Mouse (Mus musculus) cerebellum, adult 8-10 months (tissue): ENCODE measurements around the gene Ern2.

Source experiments
- DNase-seq: peaks from one replicate; pipeline ENCODE4 v3.0.0; 2022

Ern2 gene

GRCm38 (mm10) chr7:122186043-122186442 is at the start of gene Ern2:
Gene Ern2 (minus strand): TSS chr7:122186207.
- no peak for DNase-seq

GRCm38 (mm10) chr7:122230866-122231265 is 44.9 kb upstream of the Ern2 start:
- DNase-seq, result no peak

- DNase-seq, result no peak
Measured at GRCm38 (mm10) chr7:122229916-122230315, 43.9 kb upstream of the Ern2 start.

- DNase-seq, result no peak
Measured at GRCm38 (mm10) chr7:122229306-122229705, 43.3 kb upstream of the Ern2 start.

- DNase-seq, result no peak
Measured at GRCm38 (mm10) chr7:122226744-122227143, 40.7 kb upstream of the Ern2 start.

GRCm38 (mm10) chr7:122226020-122226742 is 40.2 kb upstream of the Ern2 start:
- DNase-seq, result no peak

GRCm38 (mm10) chr7:122219315-122219801 is 33.4 kb upstream of the Ern2 start, which contains the start of gene Chp2:
Gene Chp2 (plus strand): TSS chr7:122219496.
- DNase-seq, result no peak

GRCm38 (mm10) chr7:122208276-122209021 is 22.4 kb upstream of the Ern2 start:
- no peak for DNase-seq

- DNase-seq, result no peak
Measured at GRCm38 (mm10) chr7:122206121-122206520, 20.1 kb upstream of the Ern2 start.

- no peak for DNase-seq
Measured at GRCm38 (mm10) chr7:122203936-122204335, 17.9 kb upstream of the Ern2 start.

GRCm38 (mm10) chr7:122199296-122199695 is 13.3 kb upstream of the Ern2 start:
- peak; percentile 8 for DNase-seq

- peak; percentile 32 for DNase-seq
Measured at GRCm38 (mm10) chr7:122197306-122197705, 11.3 kb upstream of the Ern2 start.

GRCm38 (mm10) chr7:122196771-122197170 is 10.8 kb upstream of the Ern2 start:
- DNase-seq, result no peak

- DNase-seq, result no peak
Measured at GRCm38 (mm10) chr7:122193919-122194318, 7.9 kb upstream of the Ern2 start.

GRCm38 (mm10) chr7:122191097-122191496 is 5.1 kb upstream of the Ern2 start:
- DNase-seq, result no peak

GRCm38 (mm10) chr7:122189484-122189883 is 3.5 kb upstream of the Ern2 start:
- DNase-seq, result no peak

- no peak for DNase-seq
Measured at GRCm38 (mm10) chr7:122184569-122184968, 1.4 kb downstream of the Ern2 start.

GRCm38 (mm10) chr7:122180720-122181119 is 5.3 kb downstream of the Ern2 start:
- DNase-seq, result no peak

GRCm38 (mm10) chr7:122171613-122172012 is 14.4 kb downstream of the Ern2 start:
- no peak for DNase-seq

- no peak for DNase-seq
Measured at GRCm38 (mm10) chr7:122170705-122171104, 15.3 kb downstream of the Ern2 start.

GRCm38 (mm10) chr7:122167203-122167602 is 18.8 kb downstream of the Ern2 start:
- DNase-seq, result no peak

GRCm38 (mm10) chr7:122163766-122164165 is 22.2 kb downstream of the Ern2 start:
- no peak for DNase-seq

GRCm38 (mm10) chr7:122160037-122160436 is 26.0 kb downstream of the Ern2 start:
- DNase-seq, result no peak
